Mouse (Mus musculus) embryonic facial prominence, embryonic 14.5 days (tissue): Measurements from ENCODE around the gene Stk38l. TPM values are rescaled to one million over a fixed set of nuclear protein-coding genes. Genes with fewer than 3 reads are reported as not detected.

Experiments used
- polyA plus RNA-seq: library from polyadenylated mRNA; unstranded; fragments of >200 nt; fragmentation: Nextera tagmentation; extraction: Ambion mirVana; gene quantifications from 2 replicates; pipeline ENCODE4 v1.2.1, GENCODE M21; 2014

Gene Stk38l
- polyA plus RNA-seq, 1 experiment from 2014 or later: 18.5 TPM

Other genes starting within 250 kb of the Stk38l start
- 8.9 and 13.4 TPM in 2 replicates for gene Itpr2, start 222.8 kb upstream of the Stk38l start, polyA plus RNA-seq
- gene Fgfr1op2, start 147.8 kb upstream of the Stk38l start, polyA plus RNA-seq: 91.6 and 94.2 TPM in 2 replicates
- 46.4 and 50.9 TPM in 2 replicates for gene Ints13, start 147.2 kb upstream of the Stk38l start, polyA plus RNA-seq
- gene Med21, start 82.4 kb upstream of the Stk38l start, polyA plus RNA-seq: 129 and 131 TPM in 2 replicates
- gene Tm7sf3, start 82.2 kb upstream of the Stk38l start, polyA plus RNA-seq: 53.1 and 56.7 TPM in 2 replicates
- 2.6 and 4.1 TPM in 2 replicates for gene Arntl2, start 71.1 kb downstream of the Stk38l start, polyA plus RNA-seq
- not detected in 2 replicates for gene Smco2, start 125.1 kb downstream of the Stk38l start, polyA plus RNA-seq
- gene Ppfibp1, start 163.5 kb downstream of the Stk38l start, polyA plus RNA-seq: 55.5 and 59.2 TPM in 2 replicates
- 0.31 and 0.57 TPM in 2 replicates for gene 1700034J05Rik, start 229.4 kb downstream of the Stk38l start, polyA plus RNA-seq